Mouse (Mus musculus): ENCODE results near the gene Scfd2. TPM values are rescaled to one million over a fixed set of nuclear protein-coding genes. Genes with fewer than 3 reads are reported as not detected.

Scfd2 gene
- polyA plus RNA-seq, 1 experiment from 2014 or later = 13.9 TPM

GRCm38 (mm10) chr5:74250947-74251346 lies 280.6 kb downstream of the Scfd2 start:
- Histone ChIP-seq H3K4me3 (replicated peaks) (no peak overlapping the region), H3K9me3 (replicated peaks) (no peaks in the 10 kb centered on the region), H3K27me3 (no peaks in the 10 kb centered on the region), H3K4me2 (no peak overlapping the region), H3K4me1 (replicated peaks) (0 out of 2 replicates have a peak, but pooled peaks cover 10% of the 10 kb centered on the region), H3K9ac (peak overlapping the region; percentile 19; the same call in 1 of the 2 replicates), H3K27ac (0 out of 2 replicates have a peak overlapping the region, but pooled peaks have one; percentile 5), H3K36me3 (no peaks in the 10 kb centered on the region)
- DNase-seq (no peak), ATAC-seq (ENCODE audit: low read depth) (no peak)
- 54% methylated on average over 2 of the region's 2 CpGs for WGBS (ENCODE audit: insufficient replicate concordance)

GRCm38 (mm10) chr5:74250308-74250707 lies 281.3 kb downstream of the Scfd2 start:
- H3K27ac ChIP-seq = no peak overlapping the region
- H3K9ac ChIP-seq = no peak overlapping the region
- H3K4me1 ChIP-seq (replicated peaks) = 0 out of 2 replicates have a peak, but pooled peaks cover 10% of the 10 kb centered on the region
- DNase-seq (no peak), ATAC-seq (ENCODE audit: low read depth) (no peak)
- H3K4me2 ChIP-seq = no peak overlapping the region
- H3K4me3 ChIP-seq (replicated peaks) = no peak overlapping the region
- 70% methylated on average over 7 of the region's 7 CpGs for WGBS (ENCODE audit: insufficient replicate concordance)
- no peaks in the 10 kb centered on the region for H3K27me3 ChIP-seq
- no peaks in the 10 kb centered on the region for H3K36me3 ChIP-seq
- H3K9me3 ChIP-seq (replicated peaks) = no peaks in the 10 kb centered on the region

- H3K4me1 ChIP-seq (replicated peaks) = 0 out of 2 replicates have a peak, but pooled peaks cover 10% of the 10 kb centered on the region
- no peak overlapping the region for H3K9ac ChIP-seq
- H3K4me2 ChIP-seq = no peak overlapping the region
- H3K9me3 ChIP-seq (replicated peaks) = no peaks in the 10 kb centered on the region
- no peak overlapping the region for H3K27ac ChIP-seq
- DNase-seq = no peak
- no peaks in the 10 kb centered on the region for H3K27me3 ChIP-seq
- ATAC-seq (ENCODE audit: low read depth) = no peak
- no peak overlapping the region for H3K4me3 ChIP-seq (replicated peaks)
- WGBS (ENCODE audit: insufficient replicate concordance) = 55% methylated on average over 3 of the region's 3 CpGs
- H3K36me3 ChIP-seq = no peaks in the 10 kb centered on the region
These were observed 281.8 kb downstream of the Scfd2 start for GRCm38 (mm10) chr5:74249794-74250193.

GRCm38 (mm10) chr5:74246971-74247370 lies 284.6 kb downstream of the Scfd2 start:
- H3K4me1 ChIP-seq (replicated peaks) = no peaks in the 10 kb centered on the region; the same call in 1 of the 2 replicates
- H3K27me3 ChIP-seq = no peaks in the 10 kb centered on the region
- no peaks in the 10 kb centered on the region for H3K9me3 ChIP-seq (replicated peaks)
- no peak for DNase-seq
- 59% methylated on average over 3 of the region's 3 CpGs for WGBS (ENCODE audit: insufficient replicate concordance)
- no peak overlapping the region for H3K9ac ChIP-seq
- no peak overlapping the region for H3K4me2 ChIP-seq
- ATAC-seq (ENCODE audit: low read depth) = no peak
- H3K4me3 ChIP-seq (replicated peaks) = no peak overlapping the region
- no peaks in the 10 kb centered on the region for H3K36me3 ChIP-seq
- no peak overlapping the region for H3K27ac ChIP-seq

GRCm38 (mm10) chr5:74246453-74246852 lies 285.1 kb downstream of the Scfd2 start:
- 72% methylated on average over 4 of the region's 4 CpGs for WGBS (ENCODE audit: insufficient replicate concordance)
- DNase-seq (no peak), ATAC-seq (ENCODE audit: low read depth) (no peak)
- H3K9me3 ChIP-seq (replicated peaks) = no peaks in the 10 kb centered on the region
- H3K4me1 ChIP-seq (replicated peaks) = no peaks in the 10 kb centered on the region; the same call in 1 of the 2 replicates
- no peak overlapping the region for H3K4me3 ChIP-seq (replicated peaks)
- no peak overlapping the region for H3K9ac ChIP-seq
- no peak overlapping the region for H3K4me2 ChIP-seq
- H3K36me3 ChIP-seq = no peaks in the 10 kb centered on the region
- H3K27me3 ChIP-seq = no peaks in the 10 kb centered on the region
- H3K27ac ChIP-seq = no peak overlapping the region

- no peak overlapping the region for H3K4me3 ChIP-seq (replicated peaks)
- no peaks in the 10 kb centered on the region for H3K9me3 ChIP-seq (replicated peaks)
- H3K27ac ChIP-seq = no peak overlapping the region
- DNase-seq (no peak), ATAC-seq (ENCODE audit: low read depth) (no peak)
- no peaks in the 10 kb centered on the region for H3K27me3 ChIP-seq
- no peaks in the 10 kb centered on the region; the same call in 1 of the 2 replicates for H3K4me1 ChIP-seq (replicated peaks)
- H3K36me3 ChIP-seq = no peaks in the 10 kb centered on the region
- no peak overlapping the region for H3K9ac ChIP-seq
- 80% methylated on average over 8 of the region's 8 CpGs for WGBS (ENCODE audit: insufficient replicate concordance)
- no peak overlapping the region for H3K4me2 ChIP-seq
These were observed 285.9 kb downstream of the Scfd2 start for GRCm38 (mm10) chr5:74245641-74246145.

- Histone ChIP-seq H3K9ac (no peak overlapping the region), H3K27me3 (no peaks in the 10 kb centered on the region), H3K4me3 (replicated peaks) (no peak overlapping the region), H3K36me3 (no peaks in the 10 kb centered on the region), H3K4me1 (replicated peaks) (no peaks in the 10 kb centered on the region; the same call in 1 of the 2 replicates), H3K4me2 (no peak overlapping the region), H3K9me3 (replicated peaks) (no peaks in the 10 kb centered on the region), H3K27ac (no peak overlapping the region)
- WGBS (ENCODE audit: insufficient replicate concordance) = 84% methylated on average over 14 of the region's 14 CpGs
- no peak for DNase-seq
- no peak for ATAC-seq (ENCODE audit: low read depth)
These were observed 287.0 kb downstream of the Scfd2 start for GRCm38 (mm10) chr5:74244406-74245019.

- no peak for DNase-seq
- WGBS (ENCODE audit: insufficient replicate concordance) = 67% methylated on average over 3 of the region's 3 CpGs
- Histone ChIP-seq H3K27me3 (no peaks in the 10 kb centered on the region), H3K9ac (no peak overlapping the region), H3K27ac (no peak overlapping the region), H3K4me2 (no peak overlapping the region), H3K4me3 (replicated peaks) (no peak overlapping the region), H3K9me3 (replicated peaks) (no peaks in the 10 kb centered on the region), H3K4me1 (replicated peaks) (no peaks in the 10 kb centered on the region; the same call in 1 of the 2 replicates), H3K36me3 (no peaks in the 10 kb centered on the region)
- ATAC-seq (ENCODE audit: low read depth) = no peak
These were observed 288.9 kb downstream of the Scfd2 start for GRCm38 (mm10) chr5:74242654-74243053.

GRCm38 (mm10) chr5:74240926-74241680 lies 290.5 kb downstream of the Scfd2 start:
- H3K27me3 ChIP-seq = no peaks in the 10 kb centered on the region
- H3K4me3 ChIP-seq (replicated peaks) = no peak overlapping the region
- DNase-seq (no peak), ATAC-seq (ENCODE audit: low read depth) (no peak)
- H3K36me3 ChIP-seq = no peaks in the 10 kb centered on the region
- H3K9me3 ChIP-seq (replicated peaks) = no peaks in the 10 kb centered on the region
- H3K4me2 ChIP-seq = no peak overlapping the region
- H3K4me1 ChIP-seq (replicated peaks) = no peaks in the 10 kb centered on the region; the same call in 1 of the 2 replicates
- 62% methylated on average over 13 of the region's 13 CpGs for WGBS (ENCODE audit: insufficient replicate concordance)
- H3K27ac ChIP-seq = no peak overlapping the region
- no peak overlapping the region for H3K9ac ChIP-seq

- Histone ChIP-seq H3K27ac (no peak overlapping the region), H3K36me3 (no peaks in the 10 kb centered on the region), H3K9me3 (replicated peaks) (no peaks in the 10 kb centered on the region), H3K4me3 (replicated peaks) (no peak overlapping the region), H3K9ac (no peak overlapping the region), H3K27me3 (no peaks in the 10 kb centered on the region), H3K4me1 (replicated peaks) (peaks cover 2% of the 10 kb centered on the region; the same call in 1 of the 2 replicates), H3K4me2 (no peak overlapping the region)
- no peak for ATAC-seq (ENCODE audit: low read depth)
- 69% methylated on average over 8 of the region's 8 CpGs for WGBS (ENCODE audit: insufficient replicate concordance)
- DNase-seq = no peak
These were observed 291.3 kb downstream of the Scfd2 start for GRCm38 (mm10) chr5:74240298-74240697.

GRCm38 (mm10) chr5:74239369-74239768 lies 292.2 kb downstream of the Scfd2 start:
- DNase-seq = no peak
- Histone ChIP-seq H3K27ac (no peak overlapping the region), H3K9me3 (replicated peaks) (no peaks in the 10 kb centered on the region), H3K9ac (no peak overlapping the region), H3K4me2 (no peak overlapping the region), H3K27me3 (no peaks in the 10 kb centered on the region), H3K4me1 (replicated peaks) (peaks cover 3% of the 10 kb centered on the region; the same call in 1 of the 2 replicates), H3K36me3 (no peaks in the 10 kb centered on the region), H3K4me3 (replicated peaks) (no peak overlapping the region)
- no peak for ATAC-seq (ENCODE audit: low read depth)
- WGBS (ENCODE audit: insufficient replicate concordance) = 84% methylated on average over 1 of the region's 1 CpGs

Data from liver, embryonic 13.5 days (tissue).